Mouse (Mus musculus): ENCODE data around the gene P2rx2. TPM values are rescaled to one million over a fixed set of nuclear protein-coding genes. Genes with fewer than 3 reads are reported as not detected.

Gene P2rx2
- not detected for total RNA-seq (2021)
- long read RNA-seq, experiment 1 = 0 reads
- long read RNA-seq, experiment 2, partial matches to known transcripts = 0 of 1 reads
- long read RNA-seq, experiment 2, other reads (novel, unspliced or antisense) = 1 of 1 reads

DNA sequence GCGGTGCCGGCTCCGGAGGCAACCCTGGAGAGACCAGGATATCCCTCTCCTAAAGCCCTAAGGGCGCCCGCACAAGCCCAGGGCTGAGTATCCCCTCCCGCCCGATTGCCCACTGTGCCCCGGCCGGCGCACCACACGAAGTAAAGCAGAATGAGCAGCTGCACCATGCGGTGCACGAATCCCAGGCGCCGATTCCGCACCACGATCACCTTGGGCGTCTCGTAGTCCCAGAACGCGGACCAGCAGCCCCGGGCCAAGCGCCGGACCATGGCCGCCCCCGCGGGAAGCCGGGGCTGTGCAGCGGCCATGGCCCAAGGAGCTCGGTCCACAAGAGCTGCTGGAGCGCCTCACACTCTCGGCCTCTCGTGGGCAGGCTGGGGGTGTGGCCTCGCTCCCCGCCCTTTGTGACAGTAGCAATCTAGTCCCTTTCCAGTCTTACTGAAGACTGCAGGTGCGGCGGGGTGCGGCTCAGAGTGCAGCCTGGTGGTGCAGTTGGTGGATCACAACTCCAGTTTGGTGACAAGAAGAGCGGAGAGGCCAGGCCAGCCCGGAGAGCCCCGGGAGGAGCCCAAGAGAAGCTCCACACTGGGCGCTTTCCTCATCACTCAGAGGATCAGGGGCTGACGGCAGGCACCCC, at the start of gene P2rx2:
TSS of gene P2rx2 (minus strand) at position 565 of the 637 bp plus-strand sequence.
- TF ChIP-seq CTCF (conservative IDR thresholded peaks at IDR 0.05) = no peak
- no peak for DNase-seq (ENCODE audit: low spot score in 2 of 2)

DNA sequence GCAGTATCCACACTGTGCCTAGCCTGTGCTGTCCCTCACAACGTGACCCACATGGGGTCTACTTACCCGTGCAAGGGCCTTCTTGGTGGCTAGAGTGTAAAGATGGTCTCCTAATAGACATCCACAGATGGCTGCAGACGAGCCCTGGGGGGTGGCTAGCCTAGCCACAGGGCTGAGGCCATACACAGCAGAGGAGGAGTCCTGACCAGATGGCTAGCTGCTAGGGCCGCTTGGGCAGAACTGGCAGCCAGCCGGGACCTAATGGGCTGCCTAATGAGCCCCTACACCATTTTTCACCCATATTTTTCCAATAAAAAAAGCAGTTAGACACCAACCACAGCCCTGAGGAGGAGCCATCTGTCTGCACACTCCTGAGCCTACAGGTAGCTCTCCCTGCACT, 49.7 kb upstream of the P2rx2 start:
- no peak for DNase-seq (ENCODE audit: low spot score in 2 of 2)
- Histone ChIP-seq H3K4me3 (no peak overlapping the region), H3K27ac (no peak overlapping the region)
- TF ChIP-seq CTCF (conservative IDR thresholded peaks at IDR 0.05) = no peak

More for the DNA sequence above, at the start of gene P2rx2:
- Histone ChIP-seq H3K27ac (no peak within 1 kb of the TSS), H3K4me3 (peak within 1 kb of the TSS; percentile 46)

DNA sequence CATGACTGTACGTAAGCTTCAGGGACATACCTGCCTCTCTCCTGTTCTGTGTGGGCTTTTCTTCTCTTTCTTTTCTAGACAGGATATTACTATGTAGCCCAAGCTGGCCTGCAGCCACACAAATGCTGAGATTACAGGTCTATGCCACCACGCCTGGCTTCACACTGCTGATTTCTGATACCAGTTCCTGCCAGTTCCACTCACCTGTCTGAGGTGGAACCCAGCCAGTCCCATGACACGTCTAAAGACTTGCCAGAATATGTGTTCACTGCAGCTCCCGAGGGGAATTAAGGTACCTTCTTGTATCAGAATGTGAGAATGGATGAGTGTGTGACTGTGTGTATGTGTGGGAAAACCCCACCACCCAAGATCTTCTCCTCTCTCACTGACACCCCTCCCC, 47.6 kb upstream of the P2rx2 start:
- no peak overlapping the region for H3K4me3 ChIP-seq
- no peak for TF ChIP-seq CTCF (conservative IDR thresholded peaks at IDR 0.05)
- DNase-seq (ENCODE audit: low spot score in 2 of 2) = no peak
- no peak overlapping the region for H3K27ac ChIP-seq

DNA sequence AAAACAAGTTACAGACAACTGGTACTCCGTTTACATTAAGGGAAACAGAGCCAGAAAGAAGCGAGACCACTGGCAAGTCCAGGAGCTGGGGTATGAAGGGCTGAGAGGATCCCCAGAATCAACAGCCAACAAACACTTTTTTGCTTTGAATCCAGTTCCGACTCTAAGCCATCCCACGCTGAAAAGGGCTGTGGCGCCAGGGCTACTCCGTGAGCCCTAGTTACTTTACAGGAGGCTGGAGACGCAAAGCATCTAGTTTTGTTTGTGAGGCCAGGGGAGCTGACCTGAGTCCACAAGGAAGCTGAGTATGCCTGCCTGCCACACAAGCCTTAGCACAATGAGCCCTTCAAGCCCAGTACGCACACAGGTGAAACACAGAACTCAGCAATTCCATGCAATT, 44.3 kb upstream of the P2rx2 start:
- peak overlapping the region; percentile 68 for H3K4me3 ChIP-seq
- peak overlapping the region; percentile 64; the same call in 1 of the 2 replicates for H3K27ac ChIP-seq
- no peak for DNase-seq (ENCODE audit: low spot score in 2 of 2)
- no peak for TF ChIP-seq CTCF (conservative IDR thresholded peaks at IDR 0.05)

DNA sequence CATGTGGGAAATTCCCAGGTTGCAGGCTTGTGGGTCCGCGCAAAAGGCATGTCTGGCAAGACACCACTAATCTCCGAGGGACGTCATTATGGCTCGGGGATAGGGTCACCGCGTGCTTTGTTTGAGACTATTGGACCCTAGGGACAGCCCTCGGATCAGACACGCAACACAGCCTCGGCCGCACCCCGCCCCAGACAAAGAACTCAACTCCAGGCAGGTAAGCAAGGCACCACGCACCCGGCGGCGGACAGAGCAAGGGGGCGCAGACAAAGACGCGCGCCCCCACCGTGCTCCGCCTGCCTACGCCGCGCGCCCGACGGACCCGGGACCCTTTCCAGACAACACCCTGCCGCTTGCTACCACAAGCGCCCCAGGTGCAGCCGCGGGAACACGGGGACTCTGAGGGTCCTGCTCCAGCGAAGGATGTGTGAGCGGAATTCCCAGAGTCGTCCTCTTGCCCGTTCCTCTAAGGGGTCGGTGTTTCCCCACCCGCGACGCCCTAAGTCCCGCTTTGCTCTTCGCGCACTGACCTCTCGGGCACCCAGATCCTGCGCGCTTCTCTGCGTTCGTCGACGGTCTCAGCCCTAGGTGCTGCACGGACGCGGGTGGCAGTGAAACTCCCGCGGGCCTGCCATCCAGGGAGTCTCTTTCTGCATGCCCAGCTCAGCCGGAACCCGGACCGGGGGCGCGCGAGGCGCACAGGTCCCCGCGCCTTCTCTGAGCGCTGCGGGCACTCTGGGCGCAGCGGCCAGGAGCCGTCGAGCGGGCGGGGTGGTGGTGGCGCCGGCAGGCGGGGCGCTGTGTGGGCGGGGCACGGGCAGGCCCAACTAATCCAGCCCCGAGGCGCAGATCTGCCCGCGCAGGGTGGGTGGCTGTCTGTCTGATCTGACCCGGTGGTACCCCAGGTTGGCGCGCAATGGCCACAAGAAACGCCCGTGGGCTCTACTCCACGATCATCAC, 43.6 kb upstream of the P2rx2 start:
- Histone ChIP-seq H3K4me3 (peak overlapping the region; percentile 68), H3K27ac (peak overlapping the region; percentile 64)
- peak; percentile 55 to 70 for DNase-seq (ENCODE audit: low spot score in 2 of 2)
- TF ChIP-seq CTCF (conservative IDR thresholded peaks at IDR 0.05) = no peak

DNA sequence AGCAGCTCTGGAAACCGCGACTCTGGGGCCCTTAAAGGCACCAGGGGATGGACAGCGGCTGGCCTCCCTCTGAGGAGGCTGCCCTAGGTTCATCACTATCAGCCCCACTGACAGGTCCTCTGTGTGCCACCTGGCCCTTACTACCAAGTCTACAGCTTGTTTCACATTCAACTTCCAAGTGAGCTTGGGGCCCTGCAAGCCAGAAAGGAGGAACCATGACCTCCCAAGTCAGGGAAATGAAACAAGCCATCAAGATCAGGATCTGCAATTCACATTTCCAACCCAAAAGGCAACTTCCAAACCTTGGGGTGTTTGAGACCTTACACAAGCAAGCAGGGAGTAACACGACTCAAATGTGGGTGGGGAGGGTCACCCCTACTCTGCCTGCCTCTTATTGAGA, 42.3 kb upstream of the P2rx2 start:
- peak overlapping the region; percentile 20; the same call in 1 of the 2 replicates for H3K4me3 ChIP-seq
- H3K27ac ChIP-seq = peak overlapping the region; percentile 15; the same call in 1 of the 2 replicates
- DNase-seq (ENCODE audit: low spot score in 2 of 2) = no peak
- no peak for TF ChIP-seq CTCF (conservative IDR thresholded peaks at IDR 0.05)

DNA sequence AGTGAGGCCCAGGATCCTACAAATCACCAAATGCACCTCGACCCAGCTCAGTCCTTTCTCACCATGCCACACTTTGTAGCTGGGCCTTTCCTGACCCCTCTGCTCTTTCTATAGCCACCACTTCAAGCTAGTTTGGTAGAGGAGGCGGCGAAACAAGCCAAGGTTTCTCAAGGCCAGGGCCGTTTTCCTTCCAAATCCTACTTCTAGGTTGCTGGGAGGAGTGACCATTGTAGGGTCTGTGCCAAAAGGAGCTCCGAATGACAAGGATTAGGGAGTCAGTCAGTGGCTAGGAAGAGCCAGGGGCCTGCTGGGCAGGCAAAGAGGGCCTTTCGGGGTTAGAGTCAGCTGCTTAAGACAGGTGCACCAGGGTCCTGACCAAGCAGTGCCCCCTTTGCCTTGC, 41.5 kb upstream of the P2rx2 start:
- no peak for DNase-seq (ENCODE audit: low spot score in 2 of 2)
- Histone ChIP-seq H3K4me3 (no peak overlapping the region), H3K27ac (peak overlapping the region; percentile 15; the same call in 1 of the 2 replicates)
- no peak for TF ChIP-seq CTCF (conservative IDR thresholded peaks at IDR 0.05)

DNA sequence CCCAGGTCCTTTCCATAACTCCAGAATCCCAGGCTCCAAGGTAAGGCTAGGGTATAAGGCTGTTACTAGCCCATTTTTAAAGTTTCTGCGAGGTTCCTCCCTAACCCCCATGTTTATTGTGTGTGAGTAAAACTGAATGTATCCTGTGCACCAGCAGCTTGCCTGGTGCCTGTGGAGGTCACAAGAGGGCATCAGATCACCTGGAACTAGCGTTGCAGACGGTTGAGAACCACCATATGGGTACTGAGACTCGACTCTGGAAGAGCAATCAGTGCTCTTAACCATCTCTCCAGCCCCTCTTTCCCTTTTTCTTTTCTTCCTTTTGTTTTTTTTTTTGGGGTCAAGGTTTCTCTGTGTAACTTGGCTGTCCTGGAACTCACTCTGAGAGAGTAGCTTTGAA, 36.8 kb upstream of the P2rx2 start:
- no peak overlapping the region for H3K4me3 ChIP-seq
- peak; percentile 52 for TF ChIP-seq CTCF (conservative IDR thresholded peaks at IDR 0.05)
- H3K27ac ChIP-seq = no peak overlapping the region
- no peak for DNase-seq (ENCODE audit: low spot score in 2 of 2)

DNA sequence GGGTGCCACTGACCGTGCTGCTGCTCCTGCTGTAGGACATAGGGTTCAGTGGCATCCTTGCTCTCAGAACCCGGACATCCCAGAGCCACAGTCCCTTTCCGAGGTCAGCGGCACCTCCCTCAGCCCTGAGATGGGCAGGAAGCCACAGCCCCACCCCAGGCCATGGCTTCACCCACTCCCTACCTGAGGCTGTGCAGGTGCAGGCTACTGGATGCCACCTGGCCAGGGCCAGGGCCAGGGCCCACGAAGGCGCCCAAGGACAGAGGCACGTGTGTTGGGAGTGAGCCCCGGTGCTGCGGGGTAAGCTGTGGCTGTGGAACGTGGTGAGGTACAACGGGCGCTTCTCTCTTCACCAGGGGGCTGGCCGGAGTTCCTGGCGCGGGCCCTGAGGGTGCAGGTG, 36.1 kb upstream of the P2rx2 start:
- no peak for DNase-seq (ENCODE audit: low spot score in 2 of 2)
- Histone ChIP-seq H3K27ac (0 out of 2 replicates have a peak overlapping the region, but pooled peaks have one; percentile 0), H3K4me3 (no peak overlapping the region)
- no peak for TF ChIP-seq CTCF (conservative IDR thresholded peaks at IDR 0.05)

DNA sequence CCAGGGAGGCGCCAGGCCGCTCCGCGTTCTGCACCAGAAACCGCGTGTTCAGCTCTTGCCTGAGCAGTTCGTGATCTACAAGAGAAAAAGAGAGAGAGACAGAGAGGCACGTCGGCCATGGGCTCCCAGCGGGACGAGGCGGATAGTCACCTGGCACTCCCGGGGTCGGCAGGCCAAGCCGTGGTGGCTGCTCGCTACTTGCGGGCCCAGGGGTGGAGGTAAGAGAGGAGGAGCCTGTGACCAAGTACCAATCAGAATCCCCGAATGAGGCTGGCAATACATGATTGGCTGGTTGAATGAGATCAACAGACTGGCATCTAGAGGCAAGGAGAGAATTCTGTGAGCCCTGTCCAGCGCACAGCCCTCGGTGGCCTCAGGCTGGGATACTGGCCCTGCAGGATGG, 35.2 kb upstream of the P2rx2 start:
- DNase-seq (ENCODE audit: low spot score in 2 of 2) = peak in 1 of 2 experiments; percentile 40
- TF ChIP-seq CTCF (conservative IDR thresholded peaks at IDR 0.05) = no peak
- peak overlapping the region; percentile 27; the same call in 1 of the 2 replicates for H3K4me3 ChIP-seq

DNA sequence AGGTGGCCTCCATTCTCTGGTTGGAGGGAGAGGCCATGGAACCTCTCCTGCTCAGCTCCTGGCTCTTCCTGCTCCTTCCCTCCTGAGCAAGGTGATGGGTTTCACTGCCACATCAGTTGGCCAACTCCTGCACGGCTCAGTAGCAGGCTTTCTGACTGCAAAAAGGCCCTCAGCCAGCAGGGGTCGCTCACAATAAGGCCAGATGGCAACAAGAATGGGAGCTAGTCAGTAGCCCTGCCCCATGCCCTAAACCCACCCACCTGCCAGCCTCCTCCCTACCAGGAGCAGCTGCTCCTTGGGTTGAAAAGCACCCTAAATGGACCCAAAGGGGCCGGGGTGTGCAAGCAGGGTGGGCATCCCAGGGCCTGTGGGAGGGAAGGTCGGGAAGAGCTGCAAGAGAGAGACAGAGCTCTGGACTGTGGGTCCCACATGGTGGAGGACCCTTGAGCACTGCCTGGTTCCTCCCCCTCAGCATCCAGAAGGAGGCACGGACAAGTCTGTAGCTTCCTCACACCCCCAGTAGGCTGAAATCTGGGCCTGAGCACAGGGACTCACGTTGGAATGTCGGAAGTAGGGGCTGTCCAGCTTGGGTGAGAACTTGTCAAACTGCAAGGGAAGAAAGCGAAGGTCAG, 33.9 kb upstream of the P2rx2 start:
- TF ChIP-seq CTCF (conservative IDR thresholded peaks at IDR 0.05) = peak; percentile 86
- DNase-seq (ENCODE audit: low spot score in 2 of 2) = peak; percentile 65 to 85
- H3K4me3 ChIP-seq = no peak overlapping the region
- H3K27ac ChIP-seq = peak overlapping the region; percentile 79; the same call in 1 of the 2 replicates

More for the DNA sequence above, 35.2 kb upstream of the P2rx2 start:
- peak overlapping the region; percentile 79 for H3K27ac ChIP-seq

DNA sequence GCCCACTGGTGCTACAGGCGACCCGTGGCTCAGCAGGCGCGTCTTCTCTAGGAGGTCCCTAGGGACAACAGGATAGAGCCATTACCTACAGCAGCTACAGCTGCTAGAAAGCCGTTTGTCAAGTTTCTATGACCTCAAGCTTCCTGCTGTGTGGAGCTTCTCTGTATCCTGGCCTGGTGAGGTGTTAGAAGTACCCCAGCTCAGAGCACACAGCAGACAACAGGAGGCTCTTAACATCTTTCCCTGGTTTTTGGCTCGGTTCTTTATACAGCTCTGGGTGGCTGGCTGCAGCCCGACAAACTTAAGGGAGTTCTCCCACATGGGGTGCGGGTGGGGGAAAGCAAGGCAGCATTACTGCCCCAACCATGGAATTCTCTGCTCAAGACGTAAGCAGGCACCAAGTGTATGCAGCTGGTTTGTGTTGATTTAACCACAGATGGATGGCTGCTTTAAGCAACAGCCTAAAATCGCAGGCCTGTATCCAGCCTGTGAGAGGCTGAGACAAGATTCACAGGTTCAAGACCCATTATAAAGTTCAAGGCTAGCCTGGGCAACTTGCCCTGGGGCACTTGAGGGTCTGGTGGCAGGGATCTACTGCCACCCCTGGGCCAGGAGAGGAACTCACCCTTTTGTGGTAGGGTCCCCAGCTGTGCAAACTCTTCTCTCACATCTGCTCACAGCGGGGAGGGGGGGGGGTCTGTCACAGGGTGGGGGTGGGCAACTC, 21.0 kb upstream of the P2rx2 start:
- peak overlapping the region; percentile 56 for H3K4me3 ChIP-seq
- no peak for DNase-seq (ENCODE audit: low spot score in 2 of 2)
- TF ChIP-seq CTCF (conservative IDR thresholded peaks at IDR 0.05) = peak; percentile 35
- peak overlapping the region; percentile 80 for H3K27ac ChIP-seq
